ENCODE assay signal across 7 mouse cellular contexts in genomic region chr17:56255429-56255828, GRCm38 (mm10). TPM values are rescaled to one million over a fixed set of nuclear protein-coding genes. Genes with fewer than 3 reads are reported as not detected.
A peak's percentile ranks its signal among the peaks of the same experiment; 100 is the strongest.
DNase-seq lines count a peak whose midpoint lies in the region; ATAC-seq and TF ChIP-seq lines count a peak whose summit lies in the region.

No protein-coding gene starts in this region.

- WGBS in liver, adult 2 months, result 25% methylated on average over 9 of the region's 9 CpGs
- WGBS in forebrain, embryonic 13.5 days, result 25% methylated on average over 9 of the region's 9 CpGs

- TF ChIP-seq POLR2A in liver, adult 2 months (IDR thresholded peaks at IDR 0.05; ENCODE audit: extremely low read depth, insufficient read depth, low read length), result no peak

- H3K9ac ChIP-seq in liver, adult 2 months (ENCODE audit: low read depth, low read length), result no peak overlapping the region
- H3K9ac ChIP-seq in forebrain, embryonic 13.5 days, result peak overlapping the region; percentile 31

- H3K27me3 ChIP-seq in liver, adult 2 months (ENCODE audit: control insufficient read depth, insufficient read depth, low read length), result no peaks in the 10 kb centered on the region
- no peaks in the 10 kb centered on the region for H3K27me3 ChIP-seq in forebrain, embryonic 13.5 days

- H3K79me2 ChIP-seq in liver, adult 2 months (ENCODE audit: control insufficient read depth, insufficient read depth, low read length), result peaks cover 32% of the 10 kb centered on the region

- peak overlapping the region; percentile 77 for H3K4me2 ChIP-seq in forebrain, embryonic 13.5 days

- no peaks in the 10 kb centered on the region for H3K9me3 ChIP-seq in forebrain, embryonic 13.5 days (replicated peaks)

- H3K4me3 ChIP-seq in liver, adult 2 months (ENCODE audit: insufficient read depth, low read depth, low read length), result no peak overlapping the region
- peak overlapping the region; percentile 72 for H3K4me3 ChIP-seq in forebrain, embryonic 13.5 days

- 0 out of 2 replicates have a peak, but pooled peaks have one; percentile 1 for ATAC-seq in forebrain, embryonic 13.5 days

- H3K36me3 ChIP-seq in liver, adult 2 months (ENCODE audit: control insufficient read depth, insufficient read depth, low read length), result peaks cover 13% of the 10 kb centered on the region
- peaks cover 29% of the 10 kb centered on the region for H3K36me3 ChIP-seq in forebrain, embryonic 13.5 days (ENCODE audit: poor library complexity, severe bottlenecking)

- no peak overlapping the region for H3K27ac ChIP-seq in liver, adult 2 months (replicated peaks; ENCODE audit: insufficient read depth, low read depth, low read length)
- peak overlapping the region; percentile 46 for H3K27ac ChIP-seq in forebrain, embryonic 13.5 days

- TF ChIP-seq CTCF in liver, adult 2 months (IDR thresholded peaks at IDR 0.05; ENCODE audit: low read depth, low read length), result 0 out of 2 replicates have a peak, but pooled peaks have one; percentile 19

- peaks cover 23% of the 10 kb centered on the region for H3K4me1 ChIP-seq in liver, adult 2 months (ENCODE audit: control insufficient read depth, insufficient read depth, low read length)
- H3K4me1 ChIP-seq in forebrain, embryonic 13.5 days, result peaks cover 50% of the 10 kb centered on the region

- no peak for DNase-seq in liver, adult 2 months (ENCODE audit: extremely low read depth, low read depth, low spot score)
- no peak for DNase-seq in liver
- DNase-seq in brain, adult 2 months (ENCODE audit: low read depth, low spot score), result peak; percentile 79
- peak; percentile 68 to 77 for DNase-seq in kidney, postnatal 4 days
- peak; percentile 56 for DNase-seq in lung, postnatal 10 days
- peak; percentile 20 for DNase-seq in thymus, postnatal 25 days

RNA-seq across cellular contexts. Expression of gene Fem1a, which starts 1.2 kb away (rescaled TPM):
- total RNA-seq in liver, adult 2 months (2014; rRNA removed), result 11.5 and 12.1 TPM in 2 replicates
- polyA plus RNA-seq in liver, adult 2 months (2012; rRNA removed), result 16.6 and 18.9 TPM in 2 replicates
- polyA plus RNA-seq in forebrain, embryonic 13.5 days (2015; fragmentation: Nextera tagmentation; extraction: Ambion mirVana), result 16.5 and 19.3 TPM in 2 replicates

RNA-seq across cellular contexts. Expression of gene Ticam1, which starts 21.2 kb away (rescaled TPM):
- 2.5 and 3.4 TPM in 2 replicates for total RNA-seq in liver, adult 2 months (2014; rRNA removed)
- polyA plus RNA-seq in liver, adult 2 months (2012; rRNA removed), result 20.9 and 27.7 TPM in 2 replicates
- polyA plus RNA-seq in forebrain, embryonic 13.5 days (2015; fragmentation: Nextera tagmentation; extraction: Ambion mirVana), result 1.4 and 1.6 TPM in 2 replicates

RNA-seq across cellular contexts. Expression of gene Dpp9, which starts 36.7 kb away (rescaled TPM):
- 10.7 and 20.1 TPM in 2 replicates for total RNA-seq in liver, adult 2 months (2014; rRNA removed)
- polyA plus RNA-seq in liver, adult 2 months (2012; rRNA removed), result 55.4 and 60.3 TPM in 2 replicates
- polyA plus RNA-seq in forebrain, embryonic 13.5 days (2015; fragmentation: Nextera tagmentation; extraction: Ambion mirVana), result 32.5 and 33.0 TPM in 2 replicates

RNA-seq across cellular contexts. Expression of gene Plin3, which starts 37.2 kb away (rescaled TPM):
- 23.0 and 28.1 TPM in 2 replicates for total RNA-seq in liver, adult 2 months (2014; rRNA removed)
- polyA plus RNA-seq in liver, adult 2 months (2012; rRNA removed), result 20.6 and 21.5 TPM in 2 replicates
- polyA plus RNA-seq in forebrain, embryonic 13.5 days (2015; fragmentation: Nextera tagmentation; extraction: Ambion mirVana), result 18.3 and 21.8 TPM in 2 replicates

RNA-seq across cellular contexts. Expression of gene Arrdc5, which starts 44.7 kb away (rescaled TPM):
- not detected in 2 replicates for total RNA-seq in liver, adult 2 months (2014; rRNA removed)
- polyA plus RNA-seq in liver, adult 2 months (2012; rRNA removed), result not detected in 2 replicates
- not detected in 2 replicates for polyA plus RNA-seq in forebrain, embryonic 13.5 days (2015; fragmentation: Nextera tagmentation; extraction: Ambion mirVana)

Comparison
In these comparisons a context has a peak if more than half of its experiments do, and no peak if none do; other contexts are left out.
1. DNase-seq: peak in brain, adult 2 months (single experiment), kidney, postnatal 4 days (2 of 2), lung, postnatal 10 days (single experiment) and thymus, postnatal 25 days (single experiment); none in liver, adult 2 months (single experiment) and liver (single experiment).